Mouse (Mus musculus) gastrocnemius, postnatal 4 days (tissue): Measurements from ENCODE around the gene Vmn1r173. TPM values are rescaled to one million over a fixed set of nuclear protein-coding genes. Genes with fewer than 3 reads are reported as not detected.
"Not testable (repeated sequence)": the region's sequence is repeated elsewhere in the genome, so short reads cannot be mapped to it uniquely, and the experiment has no call there.

Experiments
- DNase-seq, 2 experiments: peaks; one replicate each; pipeline ENCODE4 v3.0.0; 2021 to 2022; ENCODE audit warnings: low spot score in 2 of 2, mixed read lengths in 2 of 2
- long read RNA-seq, 2 experiments: library from polyadenylated mRNA; stranded (forward); transcript quantifications; one replicate each; pipeline ENCODE4 v2.0.0; 2021
- total RNA-seq, 2 experiments: library from RNA; stranded (reverse); gene quantifications; 2 replicates each; pipeline ENCODE4 v1.2.3; 2021

Gene Vmn1r173
- total RNA-seq, result not detected
- long read RNA-seq, experiment 1, result 0 reads
- long read RNA-seq, experiment 2, result 0 reads

GRCm38 (mm10) chr7:23700403-23700802 is at the start of gene Vmn1r173:
Gene Vmn1r173, plus strand, starts transcription at chr7:23700703.
- DNase-seq, result not testable (repeated sequence)

GRCm38 (mm10) chr7:23658016-23658415 is 42.5 kb upstream of the Vmn1r173 start, which contains the start of gene Vmn1r172:
Gene Vmn1r172, plus strand, starts transcription at chr7:23658316.
- no peak for DNase-seq

- DNase-seq, result not testable (repeated sequence)
These were observed 51.5 kb downstream of the Vmn1r173 start, which contains the start of gene Vmn1r174 for GRCm38 (mm10) chr7:23751970-23752369. Gene Vmn1r174, plus strand, starts transcription at chr7:23752270.

Other genes with a start within 250 kb of the Vmn1r173 start
- not detected for gene Vmn1r167, start 193.5 kb upstream of the Vmn1r173 start, total RNA-seq
- not detected for gene Vmn1r168, start 161.0 kb upstream of the Vmn1r173 start, total RNA-seq
- not detected for gene Vmn1r169, start 125.2 kb upstream of the Vmn1r173 start, total RNA-seq
- not detected for gene Vmn1r170, start 94.5 kb upstream of the Vmn1r173 start, total RNA-seq
- gene Vmn1r171, start 70.0 kb upstream of the Vmn1r173 start, total RNA-seq, result not detected
- gene Vmn1r172, start 42.4 kb upstream of the Vmn1r173 start, total RNA-seq, result not detected
- gene Vmn1r174, start 51.6 kb downstream of the Vmn1r173 start, total RNA-seq, result not detected
- gene Vmn1r175, start 109.9 kb downstream of the Vmn1r173 start, total RNA-seq, result not detected
- not detected for gene Vmn1r176, start 136.7 kb downstream of the Vmn1r173 start, total RNA-seq
- not detected for gene Vmn1r177, start 165.7 kb downstream of the Vmn1r173 start, total RNA-seq
- gene Vmn1r178, start 191.3 kb downstream of the Vmn1r173 start, total RNA-seq, result not detected
- gene Vmn1r179, start 226.3 kb downstream of the Vmn1r173 start, total RNA-seq, result not detected
- not detected for gene Vmn1r180, start 249.9 kb downstream of the Vmn1r173 start, total RNA-seq